Mouse (Mus musculus): ENCODE measurements around the gene Gm10318.

DNA sequence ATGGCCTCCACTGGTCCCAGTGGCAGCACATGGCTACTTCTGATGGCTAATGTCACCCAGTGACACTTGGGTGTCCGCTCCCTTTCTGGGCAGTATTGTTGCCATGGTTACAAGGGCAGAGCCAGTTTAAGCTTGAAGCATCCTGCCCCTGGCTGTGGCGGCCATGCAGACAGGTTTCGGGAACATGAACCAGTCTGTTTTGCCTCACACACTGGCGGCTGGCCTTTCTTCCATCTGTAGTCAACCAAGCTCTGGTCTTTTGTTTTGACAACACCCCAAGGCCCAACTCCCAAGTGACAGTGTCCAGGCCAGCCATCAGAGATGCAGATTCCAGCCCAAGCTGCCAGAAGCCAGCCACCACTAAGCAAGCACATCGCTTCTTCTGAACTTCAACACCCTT, 42.9 kb downstream of the Gm10318 start:
- TF ChIP-seq CTCF (IDR thresholded peaks at IDR 0.05; ENCODE audit: low read depth, low read length) (no peak), POLR2A (IDR thresholded peaks at IDR 0.05; ENCODE audit: insufficient read depth, low read length) (no peak), EP300 (IDR thresholded peaks at IDR 0.05; ENCODE audit: insufficient read depth, low read depth, low read length) (no peak)

Measured in ES-Bruce4 (cell line).